Mouse (Mus musculus) intestine, embryonic 15.5 days (tissue): Measurements from ENCODE around the gene Gm12794. TPM values are rescaled to one million over a fixed set of nuclear protein-coding genes. Genes with fewer than 3 reads are reported as not detected.
"Not testable (repeated sequence)": the region's sequence is repeated elsewhere in the genome, so short reads cannot be mapped to it uniquely, and the experiment has no call there.

ENCODE experiments used
- ATAC-seq: fragments of 200-750 bp; cut with Nextera tagmentation; 2 replicates; pipeline ENCODE4 v1.8.0; 2017; ENCODE audit warnings: moderate TSS enrichment, moderate library complexity
- H3K27ac ChIP-seq: fragments of 300-500 bp; sonication (generic); 2 replicates; pipeline ENCODE4 v1.5.1; 2015; ENCODE audit warnings: mild to moderate bottlenecking, inconsistent platforms
- H3K27me3 ChIP-seq: fragments of 300-500 bp; sonication (generic); replicated peaks from 2 replicates; pipeline ENCODE4 v1.6.1; 2015; ENCODE audit warnings: inconsistent platforms
- H3K36me3 ChIP-seq: fragments of 300-500 bp; sonication (generic); 2 replicates; pipeline ENCODE4 v1.6.1; 2015; ENCODE audit warnings: inconsistent platforms
- H3K4me1 ChIP-seq: fragments of 300-500 bp; sonication (generic); replicated peaks from 2 replicates; pipeline ENCODE4 v1.6.1; 2015; ENCODE audit warnings: inconsistent platforms
- H3K4me2 ChIP-seq: fragments of 300-500 bp; sonication (generic); replicated peaks from 2 replicates; pipeline ENCODE4 v1.6.1; 2015; ENCODE audit warnings: mild to moderate bottlenecking, inconsistent platforms
- H3K4me3 ChIP-seq: fragments of 300-500 bp; sonication (generic); replicated peaks from 2 replicates; pipeline ENCODE4 v1.5.1; 2015; ENCODE audit warnings: inconsistent platforms
- H3K9ac ChIP-seq: fragments of 300-500 bp; sonication (generic); 2 replicates; pipeline ENCODE4 v1.6.1; 2015; ENCODE audit warnings: inconsistent platforms
- H3K9me3 ChIP-seq: fragments of 300-500 bp; sonication (generic); 2 replicates; pipeline ENCODE4 v1.6.1; 2016; ENCODE audit warnings: inconsistent platforms
- WGBS: fragments of 180-500 bp; shearing (Covaris S2); methylation state at CpG from one replicate; pipeline ENCODE4 v1.1.7; 2015; 5-methylcytosine and 5-hydroxymethylcytosine counted together
- polyA plus RNA-seq: library from polyadenylated mRNA; unstranded; fragments of >200 nt; fragmentation: Nextera tagmentation; extraction: Ambion mirVana; gene quantifications from 2 replicates; pipeline ENCODE4 v1.2.1, GENCODE M21; 2015

Gm12794 gene
- polyA plus RNA-seq, result not detected in 2 replicates

- WGBS, result 74% methylated on average over 2 of the region's 2 CpGs
- H3K9me3 ChIP-seq, ATAC-seq, H3K9ac ChIP-seq, H3K4me3 ChIP-seq, H3K27ac ChIP-seq, H3K36me3 ChIP-seq, H3K4me2 ChIP-seq, H3K4me1 ChIP-seq, H3K27me3 ChIP-seq: not testable (repeated sequence)
Measured at GRCm38 (mm10) chr4:101940107-101940506, at the start of gene Gm12794. Gm12794 (plus strand) TSS chr4:101940407.

- H3K4me1 ChIP-seq, result no peaks in the 10 kb centered on the region
- H3K4me3 ChIP-seq, result no peak within 1 kb of the TSS
- no peaks in the 10 kb centered on the region for H3K36me3 ChIP-seq
- H3K27ac ChIP-seq, result no peak within 1 kb of the TSS
- 82% methylated on average over 7 of the region's 7 CpGs for WGBS
- H3K27me3 ChIP-seq, result no peaks in the 10 kb centered on the region
- H3K9me3 ChIP-seq, result no peaks in the 10 kb centered on the region
- H3K4me2 ChIP-seq, result no peak within 1 kb of the TSS
- ATAC-seq, result no peak
- H3K9ac ChIP-seq, result no peak within 1 kb of the TSS
Measured at GRCm38 (mm10) chr4:101893656-101894420, 46.4 kb upstream of the Gm12794 start, which contains the start of gene C130073F10Rik. C130073F10Rik (minus strand) TSS chr4:101893789.

- not testable (repeated sequence) for ATAC-seq, H3K27me3 ChIP-seq, H3K4me1 ChIP-seq, H3K9ac ChIP-seq, H3K4me3 ChIP-seq, H3K4me2 ChIP-seq, H3K36me3 ChIP-seq, H3K9me3 ChIP-seq, H3K27ac ChIP-seq
- 85% methylated on average over 2 of the region's 2 CpGs for WGBS
Measured at GRCm38 (mm10) chr4:101908821-101909220, 31.4 kb upstream of the Gm12794 start, which contains the start of gene Gm12800. Gm12800 (plus strand) TSS chr4:101909121.

GRCm38 (mm10) chr4:101980949-101981348, 40.7 kb downstream of the Gm12794 start, which contains the start of gene Gm12790:
Gm12790 (minus strand) TSS chr4:101981049.
- not testable (repeated sequence) for H3K27me3 ChIP-seq, H3K9ac ChIP-seq, ATAC-seq, H3K9me3 ChIP-seq, H3K36me3 ChIP-seq, H3K27ac ChIP-seq, H3K4me3 ChIP-seq, H3K4me2 ChIP-seq, H3K4me1 ChIP-seq
- 89% methylated on average over 1 of the region's 5 CpGs for WGBS

- no peaks in the 10 kb centered on the region for H3K4me1 ChIP-seq
- H3K9me3 ChIP-seq, result no peaks in the 10 kb centered on the region
- no peak overlapping the region for H3K4me3 ChIP-seq
- 52% methylated on average over 5 of the region's 5 CpGs for WGBS
- H3K27ac ChIP-seq, result no peak overlapping the region
- H3K4me2 ChIP-seq, result no peak overlapping the region
- ATAC-seq, result peak; percentile 76
- no peak overlapping the region for H3K9ac ChIP-seq
- H3K36me3 ChIP-seq, result no peaks in the 10 kb centered on the region
- H3K27me3 ChIP-seq, result no peaks in the 10 kb centered on the region
Measured at GRCm38 (mm10) chr4:101985678-101986077, 45.5 kb downstream of the Gm12794 start.

- not testable (repeated sequence) for H3K9me3 ChIP-seq, H3K27me3 ChIP-seq, ATAC-seq, H3K4me3 ChIP-seq, H3K27ac ChIP-seq, H3K4me1 ChIP-seq, H3K36me3 ChIP-seq, H3K4me2 ChIP-seq, H3K9ac ChIP-seq
- 88% methylated on average over 2 of the region's 2 CpGs for WGBS
Measured at GRCm38 (mm10) chr4:101986326-101986725, 46.1 kb downstream of the Gm12794 start, which contains the start of gene Gm12789. Gm12789 (plus strand) TSS chr4:101986626.

Other genes with a start within 250 kb of the Gm12794 start
- gene Lepr, start 223.0 kb upstream of the Gm12794 start, polyA plus RNA-seq, result 1.0 and 1.3 TPM in 2 replicates
- gene B020004J07Rik, start 96.4 kb upstream of the Gm12794 start, polyA plus RNA-seq, result not detected in 2 replicates
- gene C130073F10Rik, start 46.6 kb upstream of the Gm12794 start, polyA plus RNA-seq, result not detected in 2 replicates
- gene Gm12800, start 31.3 kb upstream of the Gm12794 start, polyA plus RNA-seq, result not detected in 2 replicates
- gene Gm12790, start 40.6 kb downstream of the Gm12794 start, polyA plus RNA-seq, result not detected in 2 replicates
- gene Gm12789, start 46.2 kb downstream of the Gm12794 start, polyA plus RNA-seq, result not detected in 2 replicates
- gene Pde4b, start 147.1 kb downstream of the Gm12794 start, polyA plus RNA-seq, result 12.9 and 13.4 TPM in 2 replicates